8 mouse cellular contexts compared by ENCODE assay signal in genomic region chr3:37063406-37063805, GRCm38 (mm10). TPM values are rescaled to one million over a fixed set of nuclear protein-coding genes. Genes with fewer than 3 reads are reported as not detected.
DNase-seq lines count a peak whose midpoint lies in the region; ATAC-seq and TF ChIP-seq lines count a peak whose summit lies in the region.

Gene Adad1, plus strand, starts transcription at chr3:37063527.

- peak within 1 kb of the TSS; percentile 21; the same call in 1 of the 2 replicates for H3K4me2 ChIP-seq in hindbrain, postnatal 0 days (ENCODE audit: low read depth, low read length)
- H3K4me2 ChIP-seq in midbrain, embryonic 12.5 days (replicated peaks), result peak within 1 kb of the TSS; percentile 37

- TF ChIP-seq CTCF in gastrocnemius, adult 2 months (IDR thresholded peaks at IDR 0.05), result no peak
- TF ChIP-seq CTCF in hindbrain, postnatal 0 days (IDR thresholded peaks at IDR 0.05; ENCODE audit: low read depth), result no peak

- intact Hi-C loops in gastrocnemius, adult 2 months (cut with DNase I), result no loop called here

- no peak within 1 kb of the TSS for H3K27ac ChIP-seq in gastrocnemius, adult 2 months
- no peak within 1 kb of the TSS for H3K27ac ChIP-seq in hindbrain, postnatal 0 days
- no peak within 1 kb of the TSS for H3K27ac ChIP-seq in midbrain, embryonic 12.5 days (replicated peaks)

- ATAC-seq in hindbrain, postnatal 0 days, result no peak
- ATAC-seq in midbrain, embryonic 12.5 days (ENCODE audit: low FRiP score, low read depth), result no peak
- ATAC-seq in inflammation-experienced regulatory T-cells, adult 6 months, result no peak

- H3K4me3 ChIP-seq in gastrocnemius, adult 2 months, result no peak within 1 kb of the TSS
- H3K4me3 ChIP-seq in hindbrain, postnatal 0 days (ENCODE audit: low read length), result no peak within 1 kb of the TSS
- H3K4me3 ChIP-seq in midbrain, embryonic 12.5 days, result peak within 1 kb of the TSS; percentile 17

- H3K27me3 ChIP-seq in hindbrain, postnatal 0 days (ENCODE audit: insufficient read depth, low read length), result no peaks in the 10 kb centered on the region
- H3K27me3 ChIP-seq in midbrain, embryonic 12.5 days, result no peaks in the 10 kb centered on the region

- peak; percentile 21 for DNase-seq in gastrocnemius, adult 2 months
- no peak for DNase-seq in gastrocnemius, adult 18-20 months (ENCODE audit: low spot score)
- DNase-seq in ZHBTc4 (ENCODE audit: low read depth, low spot score), result peak; percentile 42
- no peak for DNase-seq in hindbrain, postnatal 0 days (ENCODE audit: low spot score)
- DNase-seq in urinary bladder, postnatal 4 days (ENCODE audit: low spot score in 2 of 2), result no peak
- no peak for DNase-seq in cerebellum, adult 18-20 months

- WGBS in hindbrain, postnatal 0 days, result 59% methylated on average over 39 of the region's 39 CpGs
- WGBS in midbrain, embryonic 12.5 days, result 58% methylated on average over 26 of the region's 39 CpGs

- no peak within 1 kb of the TSS for H3K9ac ChIP-seq in hindbrain, postnatal 0 days (replicated peaks; ENCODE audit: low read length)
- H3K9ac ChIP-seq in midbrain, embryonic 12.5 days (replicated peaks), result no peak within 1 kb of the TSS

- H3K4me1 ChIP-seq in hindbrain, postnatal 0 days (ENCODE audit: insufficient read depth, low read length), result no peaks in the 10 kb centered on the region
- no peaks in the 10 kb centered on the region for H3K4me1 ChIP-seq in midbrain, embryonic 12.5 days

- 0 out of 2 replicates have a peak, but pooled peaks cover 3% of the 10 kb centered on the region for H3K9me3 ChIP-seq in hindbrain, postnatal 0 days (ENCODE audit: low read length)
- H3K9me3 ChIP-seq in midbrain, embryonic 12.5 days, result peaks cover 13% of the 10 kb centered on the region

- H3K36me3 ChIP-seq in hindbrain, postnatal 0 days (ENCODE audit: insufficient read depth, low read length), result no peaks in the 10 kb centered on the region
- no peaks in the 10 kb centered on the region for H3K36me3 ChIP-seq in midbrain, embryonic 12.5 days

RNA-seq across cellular contexts. Expression of gene Adad1, which starts in this region (rescaled TPM):
- total RNA-seq in gastrocnemius, adult 2 months (2021), result not detected
- not detected for total RNA-seq in gastrocnemius, adult 18-20 months (2021)
- total RNA-seq in hindbrain, postnatal 0 days (2014; rRNA removed), result 0.47 TPM in 1 of 2 replicates, not detected in the other
- 0.08 and 0.15 TPM in 2 replicates for polyA plus RNA-seq in hindbrain, postnatal 0 days (2015; fragmentation: Nextera tagmentation; extraction: Ambion mirVana)
- 0.54 and 0.64 TPM in 2 replicates for polyA plus RNA-seq in midbrain, embryonic 12.5 days (2016; fragmentation: Nextera tagmentation; extraction: Ambion mirVana)
- not detected for polyA plus RNA-seq in inflammation-experienced regulatory T-cells, adult 6 months (2017; shearing (Covaris generic))

Comparison
In these comparisons a context has a peak if more than half of its experiments do, and no peak if none do; other contexts are left out.
1. Peak in DNase-seq in gastrocnemius, adult 2 months; RNA of the gene not detected or under 1 TPM.